Mouse (Mus musculus): ENCODE results near the gene Hnrnpm.

DNA sequence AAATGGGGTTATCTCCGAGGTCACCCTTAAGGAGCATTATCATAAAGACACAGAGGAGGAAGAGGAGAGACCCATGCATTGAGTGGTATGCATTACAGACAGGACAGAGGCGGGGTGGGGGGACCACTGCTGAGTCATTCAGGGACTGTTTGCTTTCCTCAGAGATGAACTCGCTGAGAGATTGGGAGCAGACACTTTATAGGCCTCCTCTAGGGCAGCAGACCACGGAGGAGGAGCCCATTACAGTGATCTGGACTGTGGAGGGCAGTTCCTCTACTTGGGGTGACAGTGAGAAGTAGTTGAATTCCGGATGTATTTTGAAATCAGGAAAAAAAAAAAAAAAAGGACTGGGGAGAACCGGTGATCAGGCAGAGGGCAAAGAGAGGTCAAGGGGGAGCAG is 46.9 kb downstream of the Hnrnpm start:
- TF ChIP-seq CTCF (conservative IDR thresholded peaks at IDR 0.05 in 1 of 2, IDR thresholded peaks at IDR 0.05 in 1 of 2; ENCODE audit: low read depth in 2 of 2, low read length in 2 of 2) (no peak), ZMIZ1 (IDR thresholded peaks at IDR 0.05; ENCODE audit: low read depth, low read length) (no peak), GABPA (IDR thresholded peaks at IDR 0.05; ENCODE audit: insufficient replicate concordance, low read depth, low read length) (no peak)
